Mouse (Mus musculus) liver, adult 2 months (tissue): Measurements from ENCODE around the gene Fam193a. TPM values are rescaled to one million over a fixed set of nuclear protein-coding genes. Genes with fewer than 3 reads are reported as not detected.

ENCODE experiments used
- DNase-seq: peaks from one replicate; pipeline ENCODE4 v3.0.0-alpha.2; 2011; ENCODE audit warnings: low read depth, low spot score; ENCODE audit errors: extremely low read depth
- H3K27ac ChIP-seq: fragments of 200-500 bp; replicated peaks from 2 replicates; pipeline ENCODE4 v1.5.1; 2012; ENCODE audit warnings: low read depth, mild to moderate bottlenecking, control low read depth, inconsistent platforms, low read length; ENCODE audit not compliant: insufficient read depth
- H3K27me3 ChIP-seq: fragments of 200-500 bp; 2 replicates; pipeline ENCODE4 v1.6.1; 2012; ENCODE audit warnings: mild to moderate bottlenecking, moderate library complexity, low read length, inconsistent platforms; ENCODE audit not compliant: control insufficient read depth, insufficient read depth
- H3K36me3 ChIP-seq: fragments of 200-500 bp; 2 replicates; pipeline ENCODE4 v1.6.1; 2012; ENCODE audit warnings: low read length, inconsistent platforms; ENCODE audit not compliant: control insufficient read depth, insufficient read depth
- H3K4me1 ChIP-seq: fragments of 200-500 bp; 2 replicates; pipeline ENCODE4 v1.6.1; 2011; ENCODE audit warnings: low read length; ENCODE audit not compliant: control insufficient read depth, insufficient read depth
- H3K4me3 ChIP-seq: fragments of 200-500 bp; 2 replicates; pipeline ENCODE4 v1.5.1; 2011; ENCODE audit warnings: low read depth, mild to moderate bottlenecking, control low read depth, low read length, moderate library complexity; ENCODE audit not compliant: insufficient read depth
- H3K79me2 ChIP-seq: fragments of 200-500 bp; 2 replicates; pipeline ENCODE4 v1.6.1; 2012; ENCODE audit warnings: inconsistent platforms, mild to moderate bottlenecking, low read length, moderate library complexity; ENCODE audit not compliant: control insufficient read depth, insufficient read depth
- H3K9ac ChIP-seq: fragments of 200-500 bp; 2 replicates; pipeline ENCODE4 v1.6.1; 2012; ENCODE audit warnings: low read depth, mild to moderate bottlenecking, control low read depth, inconsistent platforms, low read length
- CTCF ChIP-seq: fragments of 200-500 bp; IDR thresholded peaks from 2 replicates; pipeline ENCODE4 v1.5.1; 2011; ENCODE audit warnings: low read depth, low read length, control low read depth
- POLR2A ChIP-seq: fragments of 200-500 bp; IDR thresholded peaks from 2 replicates; pipeline ENCODE4 v1.6.1; 2011; ENCODE audit warnings: low read length, control low read depth; ENCODE audit not compliant: insufficient read depth; ENCODE audit errors: extremely low read depth
- WGBS: fragments of 180-500 bp; shearing (Covaris S2); methylation state at CpG from one replicate; pipeline ENCODE4 v1.1.7; 2018; 5-methylcytosine and 5-hydroxymethylcytosine counted together
- polyA plus RNA-seq: library from polyadenylated mRNA; depleted of rRNA; stranded (reverse); fragments of >200 nt; gene quantifications from 2 replicates; pipeline ENCODE4 v1.2.3, GENCODE M21; 2012
- total RNA-seq: library from RNA; depleted of rRNA; stranded (reverse); fragments of >200 nt; gene quantifications from 2 replicates; pipeline ENCODE4 v1.2.3, GENCODE M21; 2014

Gene Fam193a
- total and polyA plus RNA-seq, 2 experiments = 10.2 to 22.6 TPM

DNA sequence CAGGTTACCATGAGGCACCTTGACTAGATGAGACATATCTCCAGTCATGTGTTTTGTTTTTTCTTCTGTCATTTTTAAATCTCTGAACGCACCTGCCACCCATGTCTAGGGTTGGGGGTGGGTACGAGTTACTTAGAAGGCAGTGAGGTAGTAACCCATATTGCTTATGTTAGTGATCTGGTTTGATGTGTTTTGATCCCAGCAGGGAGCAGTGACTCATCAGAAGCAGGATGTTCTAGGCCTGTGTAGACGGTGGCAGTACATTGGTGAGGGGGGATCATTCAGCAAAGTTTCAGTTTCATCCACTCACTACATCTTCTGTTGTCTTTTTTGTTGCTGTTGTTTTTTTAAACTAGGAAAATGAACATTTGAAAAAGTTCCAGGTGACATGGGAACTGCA lies 61.0 kb downstream of the Fam193a start:
- Histone ChIP-seq H3K79me2 (peaks cover 4% of the 10 kb centered on the region; the same call in 1 of the 2 replicates), H3K27ac (no peak overlapping the region), H3K4me1 (no peaks in the 10 kb centered on the region), H3K36me3 (peaks cover 72% of the 10 kb centered on the region), H3K27me3 (no peaks in the 10 kb centered on the region), H3K9ac (no peak overlapping the region), H3K4me3 (no peak overlapping the region)
- DNase-seq = no peak
- WGBS = 91% methylated on average over 3 of the region's 3 CpGs
- TF ChIP-seq POLR2A (no peak), CTCF (no peak)

DNA sequence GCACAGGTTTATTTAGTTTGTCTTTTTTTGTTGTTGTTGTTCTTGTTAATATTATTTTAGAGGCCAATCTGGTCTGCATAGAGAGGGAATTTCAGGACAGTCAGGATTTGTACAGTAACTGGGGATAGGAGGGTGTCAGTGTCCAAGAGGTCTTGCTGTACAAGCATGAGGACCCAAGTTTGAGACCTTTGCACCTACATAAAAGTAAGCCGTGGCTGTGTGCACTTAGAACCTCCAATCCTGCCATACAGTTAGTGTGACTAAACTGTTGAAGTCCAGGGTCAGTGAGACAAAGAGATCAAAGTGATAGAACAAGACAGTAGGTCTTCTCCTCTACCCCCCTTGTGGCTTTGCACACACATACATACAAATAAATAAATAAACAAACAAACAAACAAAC lies 64.1 kb downstream of the Fam193a start:
- no peak overlapping the region for H3K4me3 ChIP-seq
- no peak overlapping the region for H3K9ac ChIP-seq
- TF ChIP-seq CTCF (no peak), POLR2A (no peak)
- H3K79me2 ChIP-seq = no peaks in the 10 kb centered on the region; the same call in 1 of the 2 replicates
- peaks cover 77% of the 10 kb centered on the region for H3K36me3 ChIP-seq
- WGBS = 61% methylated on average over 1 of the region's 1 CpGs
- no peaks in the 10 kb centered on the region for H3K27me3 ChIP-seq
- H3K27ac ChIP-seq = no peak overlapping the region
- no peaks in the 10 kb centered on the region for H3K4me1 ChIP-seq
- no peak for DNase-seq

DNA sequence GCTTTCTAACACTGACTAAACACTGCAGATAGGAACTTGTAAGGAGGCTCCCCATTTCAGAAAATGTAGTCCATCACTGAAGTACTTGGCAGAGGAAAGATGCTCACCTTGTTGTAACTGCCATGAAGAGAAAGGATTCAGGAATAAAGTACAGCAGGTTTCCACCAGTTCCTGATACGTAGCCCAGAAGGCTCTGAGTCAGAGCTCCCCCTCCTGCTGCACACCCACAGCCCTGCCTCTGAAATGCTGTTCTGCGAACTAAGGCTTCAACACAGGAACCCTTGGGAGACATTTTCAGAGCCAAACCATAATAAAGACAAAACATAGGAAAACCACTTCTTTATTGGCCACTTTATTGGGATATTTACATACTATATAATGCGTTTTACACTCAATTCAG lies 64.5 kb downstream of the Fam193a start:
- Histone ChIP-seq H3K79me2 (no peaks in the 10 kb centered on the region; the same call in 1 of the 2 replicates), H3K27me3 (no peaks in the 10 kb centered on the region), H3K36me3 (peaks cover 74% of the 10 kb centered on the region), H3K9ac (no peak overlapping the region), H3K4me3 (no peak overlapping the region), H3K27ac (no peak overlapping the region), H3K4me1 (no peaks in the 10 kb centered on the region)
- TF ChIP-seq CTCF (no peak), POLR2A (no peak)
- DNase-seq = no peak
- WGBS = 96% methylated on average over 3 of the region's 3 CpGs

DNA sequence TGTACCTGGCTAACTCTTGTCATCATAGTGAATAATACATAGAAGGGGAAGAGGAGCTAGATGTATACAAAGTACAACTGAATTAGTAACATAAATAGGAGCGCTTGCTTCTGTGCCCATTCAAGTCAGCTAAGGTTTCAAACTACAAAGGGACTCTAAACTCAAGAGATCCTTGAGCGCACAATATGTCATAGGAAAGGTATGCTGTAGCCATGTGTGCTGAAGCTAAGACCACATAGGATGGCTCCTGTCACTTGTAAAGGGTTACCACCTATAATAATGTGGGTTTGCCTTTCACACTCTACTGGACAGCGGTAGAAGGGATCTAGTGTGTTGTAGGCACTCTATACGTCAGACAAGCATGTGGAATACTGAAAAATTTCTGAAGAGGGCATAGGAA lies 68.3 kb downstream of the Fam193a start:
- TF ChIP-seq CTCF (no peak), POLR2A (no peak)
- Histone ChIP-seq H3K4me1 (no peaks in the 10 kb centered on the region), H3K27me3 (no peaks in the 10 kb centered on the region), H3K27ac (no peak overlapping the region), H3K79me2 (no peaks in the 10 kb centered on the region; the same call in 1 of the 2 replicates), H3K9ac (no peak overlapping the region), H3K36me3 (peaks cover 65% of the 10 kb centered on the region), H3K4me3 (no peak overlapping the region)
- no peak for DNase-seq
- 96% methylated on average over 4 of the region's 4 CpGs for WGBS

DNA sequence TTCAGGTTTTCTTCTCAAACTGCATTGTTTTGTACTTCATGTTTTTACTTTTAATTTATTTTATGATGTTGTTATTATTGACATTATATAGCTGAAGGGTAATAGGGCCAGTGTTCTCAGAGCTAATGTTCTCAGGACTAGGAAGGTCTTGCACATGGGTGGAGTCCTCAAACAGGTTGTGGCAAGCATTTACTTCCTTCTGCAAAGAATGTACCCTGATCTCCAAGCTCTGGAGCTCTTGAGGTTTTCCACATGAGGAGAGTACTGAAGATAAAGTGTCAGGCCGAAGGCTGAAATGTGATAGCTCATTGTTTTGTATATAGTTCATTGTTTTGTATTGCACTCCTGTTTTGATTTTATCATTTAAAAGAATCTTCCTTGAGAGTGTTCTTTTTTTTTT lies 68.9 kb downstream of the Fam193a start:
- no peak overlapping the region for H3K9ac ChIP-seq
- no peak overlapping the region for H3K27ac ChIP-seq
- H3K4me3 ChIP-seq = no peak overlapping the region
- H3K36me3 ChIP-seq = peaks cover 67% of the 10 kb centered on the region
- no peaks in the 10 kb centered on the region; the same call in 1 of the 2 replicates for H3K79me2 ChIP-seq
- H3K27me3 ChIP-seq = no peaks in the 10 kb centered on the region
- 93% methylated on average over 1 of the region's 1 CpGs for WGBS
- TF ChIP-seq POLR2A (no peak), CTCF (no peak)
- no peak for DNase-seq
- no peaks in the 10 kb centered on the region for H3K4me1 ChIP-seq

DNA sequence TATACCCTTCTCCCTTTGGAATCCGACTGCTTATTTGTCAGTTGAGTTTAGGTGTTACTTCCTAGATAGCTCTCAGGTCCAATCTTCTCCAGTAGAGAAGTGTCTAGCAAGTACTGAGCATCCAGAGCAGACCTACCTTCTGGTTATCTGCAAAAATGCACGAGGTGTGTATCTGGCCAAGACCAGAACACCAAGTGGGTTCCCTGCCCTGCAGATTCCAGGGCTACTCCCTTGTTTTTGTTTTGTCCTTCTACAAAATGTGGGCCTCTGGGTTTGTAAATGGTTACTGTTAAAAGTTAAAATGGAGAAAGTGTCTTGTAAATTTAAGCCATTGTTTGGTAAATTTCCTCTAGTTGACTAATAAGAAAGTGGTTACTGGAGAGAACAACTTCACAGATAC lies 70.0 kb downstream of the Fam193a start:
- Histone ChIP-seq H3K27ac (no peak overlapping the region), H3K27me3 (no peaks in the 10 kb centered on the region), H3K4me3 (no peak overlapping the region), H3K79me2 (no peaks in the 10 kb centered on the region; the same call in 1 of the 2 replicates), H3K4me1 (no peaks in the 10 kb centered on the region), H3K9ac (no peak overlapping the region), H3K36me3 (peaks cover 67% of the 10 kb centered on the region)
- DNase-seq = no peak
- WGBS = 95% methylated on average over 2 of the region's 2 CpGs
- TF ChIP-seq POLR2A = no peak
- TF ChIP-seq CTCF = no peak
